14 mouse cellular contexts compared by ENCODE assay signal in the genomic region with DNA sequence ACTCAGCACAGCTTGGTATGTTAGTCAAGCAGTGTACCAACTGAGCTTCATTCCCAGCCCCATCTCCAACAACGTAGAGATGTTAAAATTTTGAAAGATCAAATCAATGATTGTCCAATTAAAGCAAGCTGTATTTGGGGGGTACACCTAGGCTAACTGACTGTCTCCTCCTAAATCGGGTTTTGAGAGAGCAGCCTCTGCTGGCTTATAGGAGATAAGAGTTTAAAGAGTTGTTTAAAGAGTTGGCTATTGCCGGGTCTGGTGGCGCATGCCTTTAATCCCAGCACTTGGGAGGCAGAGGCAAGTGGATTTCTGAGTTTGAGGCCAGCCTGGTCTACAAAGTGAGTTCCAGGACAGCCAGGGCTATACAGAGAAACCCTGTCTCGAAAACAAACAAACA. TPM values are rescaled to one million over a fixed set of nuclear protein-coding genes. Genes with fewer than 3 reads are reported as not detected.
A peak's percentile ranks its signal among the peaks of the same experiment; 100 is the strongest.
DNase-seq lines count a peak whose midpoint lies in the region; ATAC-seq and TF ChIP-seq lines count a peak whose summit lies in the region.
"Not testable (repeated sequence)": the region's sequence is repeated elsewhere in the genome, so short reads cannot be mapped to it uniquely, and the experiment has no call there.
"Had no signal": no experiment of that assay in that cellular context is flagged by ENCODE, and none has a peak within 500 bp of the region (broad histone marks: within the 10 kb centered on the region; RNA-seq: fewer than 3 reads in every experiment).

No protein-coding gene starts in this region.

- not testable (repeated sequence) for ATAC-seq in heart, embryonic 11.5 days (replicated peaks; ENCODE audit: insufficient number of reproducible peaks, low FRiP score, low TSS enrichment); hindbrain, embryonic 16.5 days; liver, embryonic 16.5 days (ENCODE audit: low read depth); midbrain, embryonic 15.5 days (replicated peaks); stomach, embryonic 16.5 days (ENCODE audit: insufficient read depth, low FRiP score)

- H3K36me3 ChIP-seq in MEL (ENCODE audit: control insufficient read depth in 1 of 2, insufficient read depth in 2 of 2, low read length in 2 of 2) = peaks cover 0 to 22% of the 10 kb centered on the region in 2 experiments; a peak in 2 of 4 replicates
- H3K36me3 ChIP-seq in erythroblast, embryonic 14.5 days (ENCODE audit: control insufficient read depth) = peaks cover 17% of the 10 kb centered on the region
- H3K36me3 ChIP-seq in heart, embryonic 11.5 days (ENCODE audit: control insufficient read depth, insufficient read depth, low read length); hindbrain, embryonic 16.5 days (ENCODE audit: control insufficient read depth, insufficient read depth, low read length); liver, embryonic 16.5 days (ENCODE audit: control insufficient read depth, insufficient read depth); midbrain, embryonic 15.5 days (replicated peaks); stomach, embryonic 16.5 days (ENCODE audit: control insufficient read depth, insufficient read depth, low read length): not testable (repeated sequence)

- not testable (repeated sequence) for H3K27me3 ChIP-seq in MEL (ENCODE audit: control insufficient read depth in 1 of 2, insufficient read depth in 2 of 2, low read length in 2 of 2); erythroblast, embryonic 14.5 days (ENCODE audit: control insufficient read depth); heart, embryonic 11.5 days (ENCODE audit: control insufficient read depth, insufficient read depth, low read length); hindbrain, embryonic 16.5 days (replicated peaks; ENCODE audit: control insufficient read depth, insufficient read depth, low read length); liver, embryonic 16.5 days (ENCODE audit: control insufficient read depth, insufficient read depth, low read depth, low read length); midbrain, embryonic 15.5 days (replicated peaks); stomach, embryonic 16.5 days (ENCODE audit: control insufficient read depth, insufficient read depth, low read length)

- peak; percentile 63 for DNase-seq in MEL (ENCODE audit: low read depth, low spot score)
- DNase-seq in left cerebral cortex, adult 2 months (ENCODE audit: extremely low spot score in 1 of 2, low spot score in 2 of 2) = not testable (repeated sequence)

- peak overlapping the region; percentile 74 to 84 for H3K4me3 ChIP-seq in MEL (ENCODE audit: control insufficient read depth in 1 of 2, insufficient read depth in 1 of 2, low read depth in 2 of 2, low read length in 2 of 2)
- H3K4me3 ChIP-seq in erythroblast, embryonic 14.5 days (replicated peaks) = peak overlapping the region; percentile 74
- H3K4me3 ChIP-seq in heart, embryonic 11.5 days (ENCODE audit: low read depth, low read length) = peak overlapping the region; percentile 83; the same call in 1 of the 2 replicates
- not testable (repeated sequence) for H3K4me3 ChIP-seq in hindbrain, embryonic 16.5 days (ENCODE audit: low read length); left cerebral cortex, adult 2 months
- peak overlapping the region; percentile 91 for H3K4me3 ChIP-seq in liver, embryonic 16.5 days (ENCODE audit: low read depth, low read length)
- peak overlapping the region; percentile 95; the same call in 1 of the 2 replicates for H3K4me3 ChIP-seq in midbrain, embryonic 15.5 days
- peak overlapping the region; percentile 94; the same call in 1 of the 2 replicates for H3K4me3 ChIP-seq in stomach, embryonic 16.5 days (replicated peaks; ENCODE audit: low read length)

- TF ChIP-seq POLR2A in MEL (IDR thresholded peaks at IDR 0.05; ENCODE audit: control insufficient read depth in 1 of 2, insufficient read depth in 1 of 2, low read depth in 1 of 2, low read length in 2 of 2, poor library complexity in 1 of 2) = not testable (repeated sequence)

- 72% methylated on average over 5 of the region's 5 CpGs for WGBS in heart, embryonic 11.5 days (ENCODE audit: insufficient replicate concordance)
- WGBS in hindbrain, embryonic 16.5 days = 78% methylated on average over 5 of the region's 5 CpGs
- WGBS in liver, embryonic 16.5 days (ENCODE audit: insufficient replicate concordance) = 37% methylated on average over 5 of the region's 5 CpGs
- WGBS in midbrain, embryonic 15.5 days = 79% methylated on average over 5 of the region's 5 CpGs
- WGBS in stomach, embryonic 16.5 days = 73% methylated on average over 5 of the region's 5 CpGs

- H3K9me3 ChIP-seq in MEL (replicated peaks; ENCODE audit: insufficient read depth, low read length); erythroblast, embryonic 14.5 days (ENCODE audit: control insufficient read depth, low read length); heart, embryonic 11.5 days (replicated peaks; ENCODE audit: control insufficient read depth, low read length); hindbrain, embryonic 16.5 days (ENCODE audit: control insufficient read depth, low read length); liver, embryonic 16.5 days (replicated peaks; ENCODE audit: control insufficient read depth, low read length); midbrain, embryonic 15.5 days; stomach, embryonic 16.5 days (replicated peaks; ENCODE audit: control insufficient read depth, low read length): not testable (repeated sequence)

- peaks cover 22% of the 10 kb centered on the region for H3K79me2 ChIP-seq in MEL (ENCODE audit: control insufficient read depth, insufficient read depth, low read length, poor library complexity)

- H3K27ac ChIP-seq in MEL (ENCODE audit: control insufficient read depth, low read depth, low read length) = peak overlapping the region; percentile 90
- peak overlapping the region; percentile 84; the same call in 1 of the 2 replicates for H3K27ac ChIP-seq in heart, embryonic 11.5 days (ENCODE audit: low read depth, low read length)
- peak overlapping the region; percentile 85 for H3K27ac ChIP-seq in hindbrain, embryonic 16.5 days (ENCODE audit: low read depth, low read length)
- H3K27ac ChIP-seq in left cerebral cortex, adult 2 months = peak overlapping the region; percentile 90; the same call in 1 of the 2 replicates
- not testable (repeated sequence) for H3K27ac ChIP-seq in liver, embryonic 16.5 days (ENCODE audit: low read length); midbrain, embryonic 15.5 days; stomach, embryonic 16.5 days (ENCODE audit: low read length)

- TF ChIP-seq RAD21 in MEL (IDR thresholded peaks at IDR 0.05; ENCODE audit: low read depth, low read length) = not testable (repeated sequence)

- H3K4me1 ChIP-seq in MEL (ENCODE audit: control insufficient read depth in 1 of 2, insufficient read depth in 2 of 2, low read length in 2 of 2) = peaks cover 3 to 20% of the 10 kb centered on the region in 2 experiments; a peak in 3 of 4 replicates
- peaks cover 61% of the 10 kb centered on the region for H3K4me1 ChIP-seq in erythroblast, embryonic 14.5 days (ENCODE audit: control insufficient read depth)
- peaks cover 19% of the 10 kb centered on the region for H3K4me1 ChIP-seq in heart, embryonic 11.5 days (ENCODE audit: control insufficient read depth, insufficient read depth, low read length)
- H3K4me1 ChIP-seq in hindbrain, embryonic 16.5 days (ENCODE audit: control insufficient read depth, insufficient read depth, low read depth, low read length) = peaks cover 17% of the 10 kb centered on the region
- H3K4me1 ChIP-seq in liver, embryonic 16.5 days (ENCODE audit: control insufficient read depth, low read depth, low read length) = peaks cover 26% of the 10 kb centered on the region
- peaks cover 22% of the 10 kb centered on the region for H3K4me1 ChIP-seq in midbrain, embryonic 15.5 days
- peaks cover 18% of the 10 kb centered on the region; the same call in 1 of the 2 replicates for H3K4me1 ChIP-seq in stomach, embryonic 16.5 days (ENCODE audit: control insufficient read depth, insufficient read depth, low read length)

- TF ChIP-seq EP300 in MEL (IDR thresholded peaks at IDR 0.05; ENCODE audit: low read depth in 1 of 2, low read length in 2 of 2) = not testable (repeated sequence)

- peak overlapping the region; percentile 78; the same call in 1 of the 2 replicates for H3K4me2 ChIP-seq in heart, embryonic 11.5 days
- not testable (repeated sequence) for H3K4me2 ChIP-seq in hindbrain, embryonic 16.5 days (ENCODE audit: low read length)
- H3K4me2 ChIP-seq in liver, embryonic 16.5 days (ENCODE audit: low read depth, low read length) = peak overlapping the region; percentile 90
- peak overlapping the region; percentile 71 for H3K4me2 ChIP-seq in midbrain, embryonic 15.5 days
- peak overlapping the region; percentile 71 for H3K4me2 ChIP-seq in stomach, embryonic 16.5 days (ENCODE audit: low read depth, low read length)

- H3K9ac ChIP-seq in MEL (ENCODE audit: control insufficient read depth, low read depth, low read length, poor library complexity, severe bottlenecking) = peak overlapping the region; percentile 74
- not testable (repeated sequence) for H3K9ac ChIP-seq in heart, embryonic 11.5 days (ENCODE audit: low read depth, low read length); hindbrain, embryonic 16.5 days (ENCODE audit: low read depth, low read length); liver, embryonic 16.5 days (ENCODE audit: low read depth, low read length); midbrain, embryonic 15.5 days; stomach, embryonic 16.5 days (ENCODE audit: low read length)

- not testable (repeated sequence) for TF ChIP-seq CTCF in MEL (IDR thresholded peaks at IDR 0.05 in 2 of 3, conservative IDR thresholded peaks at IDR 0.05 in 1 of 3; ENCODE audit: control insufficient read depth in 1 of 3, insufficient read depth in 1 of 3, low read depth in 2 of 3, low read length in 3 of 3, poor library complexity in 1 of 3, severe bottlenecking in 1 of 3); left cerebral cortex, adult 2 months (IDR thresholded peaks at IDR 0.05)

- intact Hi-C loops in left cerebral cortex, adult 2 months (cut with DNase I) = not testable (repeated sequence)

RNA-seq across cellular contexts. Expression of a gene that starts 0.8 kb away (rescaled TPM):
- total RNA-seq in MEL (2012; rRNA removed) = 17.2 and 20.6 TPM in 2 replicates
- polyA plus RNA-seq in MEL (2012; ENCODE audit: insufficient read depth in 1 of 2, insufficient read length in 2 of 2, low read depth in 1 of 2, low replicate concordance in 2 of 2, missing spikeins in 1 of 2) = 10 to 100 TPM in 1 of 2 experiments, not detected in 1; 21.8 TPM
- 0.08 and 0.15 TPM in 2 replicates for polyA plus RNA-seq in erythroblast, embryonic 14.5 days (2012)
- 35.9 and 37.2 TPM in 2 replicates for polyA plus RNA-seq in heart, embryonic 11.5 days (2014; fragmentation: Nextera tagmentation; extraction: Ambion mirVana)
- 50.9 and 52.2 TPM in 2 replicates for polyA plus RNA-seq in hindbrain, embryonic 16.5 days (2015; fragmentation: Nextera tagmentation; extraction: Ambion mirVana)
- 10 to 100 TPM; 34.8 to 40.6 TPM for total RNA-seq in left cerebral cortex, adult 2 months (2021)
- 15.9 and 16.5 TPM in 2 replicates for polyA plus RNA-seq in liver, embryonic 16.5 days (2015; fragmentation: Nextera tagmentation; extraction: Ambion mirVana)
- polyA plus RNA-seq in midbrain, embryonic 15.5 days (2015; fragmentation: Nextera tagmentation; extraction: Ambion mirVana) = 54.9 and 56.4 TPM in 2 replicates
- 41.9 and 47.1 TPM in 2 replicates for polyA plus RNA-seq in stomach, embryonic 16.5 days (2015; fragmentation: Nextera tagmentation; extraction: Ambion mirVana)

RNA-seq across cellular contexts. Expression of a gene that starts 0.8 kb away (rescaled TPM):
- 9.1 and 10.8 TPM in 2 replicates for total RNA-seq in MEL (2012; rRNA removed)
- 1 to 10 TPM in 1 of 2 experiments, not detected in 1; 8.8 TPM for polyA plus RNA-seq in MEL (2012; ENCODE audit: insufficient read depth in 1 of 2, insufficient read length in 2 of 2, low read depth in 1 of 2, low replicate concordance in 2 of 2, missing spikeins in 1 of 2)
- 0.06 and 0.11 TPM in 2 replicates for polyA plus RNA-seq in erythroblast, embryonic 14.5 days (2012)
- polyA plus RNA-seq in heart, embryonic 11.5 days (2014; fragmentation: Nextera tagmentation; extraction: Ambion mirVana) = 3.4 and 4.4 TPM in 2 replicates
- 6.0 and 6.7 TPM in 2 replicates for polyA plus RNA-seq in hindbrain, embryonic 16.5 days (2015; fragmentation: Nextera tagmentation; extraction: Ambion mirVana)
- total RNA-seq in left cerebral cortex, adult 2 months (2021) = 1 to 10 TPM; 3.9 to 5.3 TPM
- 2.0 and 2.5 TPM in 2 replicates for polyA plus RNA-seq in liver, embryonic 16.5 days (2015; fragmentation: Nextera tagmentation; extraction: Ambion mirVana)
- 6.5 and 7.4 TPM in 2 replicates for polyA plus RNA-seq in midbrain, embryonic 15.5 days (2015; fragmentation: Nextera tagmentation; extraction: Ambion mirVana)
- 4.6 and 4.8 TPM in 2 replicates for polyA plus RNA-seq in stomach, embryonic 16.5 days (2015; fragmentation: Nextera tagmentation; extraction: Ambion mirVana)

RNA-seq across cellular contexts. Expression of a gene that starts 2.9 kb away (rescaled TPM):
- total RNA-seq in MEL (2012; rRNA removed) = 25.2 and 26.7 TPM in 2 replicates
- polyA plus RNA-seq in MEL (2012; ENCODE audit: insufficient read depth in 1 of 2, insufficient read length in 2 of 2, low read depth in 1 of 2, low replicate concordance in 2 of 2, missing spikeins in 1 of 2) = 100 to 1,000 TPM in 1 of 2 experiments, 10 to 100 TPM in 1; 38.2 to 160 TPM
- 0.51 TPM in 2 replicates for polyA plus RNA-seq in erythroblast, embryonic 14.5 days (2012)
- 24.4 and 28.9 TPM in 2 replicates for polyA plus RNA-seq in heart, embryonic 11.5 days (2014; fragmentation: Nextera tagmentation; extraction: Ambion mirVana)
- 31.4 and 31.7 TPM in 2 replicates for polyA plus RNA-seq in hindbrain, embryonic 16.5 days (2015; fragmentation: Nextera tagmentation; extraction: Ambion mirVana)
- total RNA-seq in left cerebral cortex, adult 2 months (2021) = 10 to 100 TPM; 21.0 to 22.8 TPM
- polyA plus RNA-seq in liver, embryonic 16.5 days (2015; fragmentation: Nextera tagmentation; extraction: Ambion mirVana) = 14.9 and 15.2 TPM in 2 replicates
- 30.2 and 31.2 TPM in 2 replicates for polyA plus RNA-seq in midbrain, embryonic 15.5 days (2015; fragmentation: Nextera tagmentation; extraction: Ambion mirVana)
- polyA plus RNA-seq in stomach, embryonic 16.5 days (2015; fragmentation: Nextera tagmentation; extraction: Ambion mirVana) = 38.7 and 42.1 TPM in 2 replicates

RNA-seq across cellular contexts. Expression of a gene that starts 59.9 kb away (rescaled TPM):
- total RNA-seq in MEL (2012; rRNA removed) = not detected in 2 replicates
- not detected for polyA plus RNA-seq in MEL (2012; ENCODE audit: insufficient read depth in 1 of 2, insufficient read length in 2 of 2, low read depth in 1 of 2, low replicate concordance in 2 of 2, missing spikeins in 1 of 2)
- polyA plus RNA-seq in erythroblast, embryonic 14.5 days (2012) = not detected in 2 replicates
- not detected in 2 replicates for polyA plus RNA-seq in heart, embryonic 11.5 days (2014; fragmentation: Nextera tagmentation; extraction: Ambion mirVana)
- 0.51 TPM in 1 of 2 replicates, not detected in the other for polyA plus RNA-seq in hindbrain, embryonic 16.5 days (2015; fragmentation: Nextera tagmentation; extraction: Ambion mirVana)
- not detected for total RNA-seq in left cerebral cortex, adult 2 months (2021)
- polyA plus RNA-seq in liver, embryonic 16.5 days (2015; fragmentation: Nextera tagmentation; extraction: Ambion mirVana) = 0.08 TPM in 1 of 2 replicates, not detected in the other
- polyA plus RNA-seq in midbrain, embryonic 15.5 days (2015; fragmentation: Nextera tagmentation; extraction: Ambion mirVana) = 0.39 and 0.42 TPM in 2 replicates
- 43.3 and 59.7 TPM in 2 replicates for polyA plus RNA-seq in stomach, embryonic 16.5 days (2015; fragmentation: Nextera tagmentation; extraction: Ambion mirVana)
- total RNA-seq: gastrocnemius, adult 18-20 months; heart, postnatal 10 days; left cerebral cortex, postnatal 36 days; megakaryocyte progenitor cell, adult 5-6 weeks; neutrophil, adult 5-6 weeks had no signal
- polyA plus RNA-seq: C2C12 had no signal

Comparison
In these comparisons a context has a peak if more than half of its experiments do, and no peak if none do; other contexts are left out.
1. RNA of a gene that starts 2.9 kb away (polyA plus RNA-seq): 38.2 to 160 TPM in MEL, 38.7 to 42.1 TPM in stomach, embryonic 16.5 days, 31.4 to 31.7 TPM in hindbrain, embryonic 16.5 days, 30.2 to 31.2 TPM in midbrain, embryonic 15.5 days, 24.4 to 28.9 TPM in heart, embryonic 11.5 days and 14.9 to 15.2 TPM in liver, embryonic 16.5 days; 0.51 TPM in erythroblast, embryonic 14.5 days; every median in the first group is over 10 times any median in the second.